Mouse (Mus musculus) brain, embryonic 14.5 days (tissue): Measurements from ENCODE around the gene Rab4b.

ENCODE experiments used
- CTCF ChIP-seq: fragments of 200-500 bp; IDR thresholded peaks from 2 replicates; pipeline ENCODE4 v1.5.1; 2012; ENCODE audit warnings: inconsistent platforms, mild to moderate bottlenecking, moderate library complexity, borderline replicate concordance; ENCODE audit not compliant: insufficient read depth, insufficient read length; ENCODE audit errors: extremely low read depth
- POLR2A ChIP-seq: fragments of 200-500 bp; IDR thresholded peaks from 2 replicates; pipeline ENCODE4 v1.6.1; 2012; ENCODE audit warnings: mild to moderate bottlenecking, inconsistent platforms, borderline replicate concordance; ENCODE audit not compliant: poor library complexity, insufficient read depth, insufficient read length, severe bottlenecking; ENCODE audit errors: extremely low read depth

DNA sequence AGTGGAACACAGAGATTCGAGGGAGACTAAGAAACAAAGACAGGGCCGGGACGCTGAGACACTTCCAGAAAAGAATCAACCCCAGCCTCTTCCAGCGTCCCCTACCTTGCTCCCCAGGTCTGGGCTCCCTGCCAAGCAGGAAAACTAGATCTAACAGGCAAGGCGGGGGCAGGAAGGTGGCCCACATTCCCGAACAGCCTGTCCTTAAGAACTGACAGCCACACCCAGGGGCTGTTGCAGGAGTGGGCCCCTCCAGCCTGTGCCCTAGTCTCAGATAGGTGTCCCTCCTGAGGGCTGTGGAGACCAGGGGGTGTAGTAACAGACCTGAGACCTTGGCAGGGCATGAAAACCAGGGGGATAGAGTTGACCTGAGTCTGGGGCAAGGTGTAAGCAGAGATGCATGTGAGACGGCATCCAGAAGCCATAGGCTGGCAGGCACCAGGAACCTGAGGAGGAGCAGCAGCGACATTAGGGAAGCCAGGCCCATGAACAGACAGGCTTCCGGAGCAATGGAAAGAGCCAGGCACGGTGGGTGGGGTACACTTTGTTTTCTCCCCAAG is 25.4 kb downstream of the Rab4b start, which contains the start of gene Cyp2t4:
- TF ChIP-seq POLR2A (no peak), CTCF (no peak)
